Mouse (Mus musculus) G1E (cell line): ENCODE measurements around the gene Efna3.

Experiments
- CTCF ChIP-seq: IDR thresholded peaks from 2 replicates; pipeline ENCODE4 v1.5.1; 2012; ENCODE audit warnings: low read depth, low read length, inconsistent platforms, mixed read lengths
- GATA1 ChIP-seq: IDR thresholded peaks from 2 replicates; pipeline ENCODE4 v1.6.1; 2012; ENCODE audit warnings: borderline replicate concordance, low read length, inconsistent platforms, mixed read lengths
- GATA2 ChIP-seq: IDR thresholded peaks from 2 replicates; pipeline ENCODE4 v1.6.1; 2012; ENCODE audit warnings: low read depth, low read length, inconsistent platforms, borderline replicate concordance
- TAL1 ChIP-seq: conservative IDR thresholded peaks from 2 replicates; pipeline ENCODE4 v1.6.1; 2012; ENCODE audit warnings: low read depth, low read length, inconsistent platforms, mixed read lengths

DNA sequence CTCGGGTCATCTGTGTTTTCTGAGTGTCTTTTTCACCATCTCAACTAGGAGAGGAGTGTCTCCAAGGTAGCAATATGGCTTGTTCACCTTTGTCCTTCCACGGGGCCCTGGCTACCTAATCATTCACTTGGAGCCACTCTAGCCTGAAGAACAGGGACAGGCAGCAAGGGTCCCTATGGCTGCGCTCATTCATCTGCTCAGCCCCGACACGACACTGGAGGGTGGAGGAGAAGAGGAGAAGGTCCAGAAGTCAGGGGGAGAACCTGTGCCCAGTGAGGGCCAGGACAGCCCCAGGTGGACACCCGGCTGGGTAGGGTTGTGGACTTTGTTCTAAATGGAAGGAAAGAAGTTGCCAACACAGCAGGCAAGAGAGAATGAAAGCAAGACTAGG, 32.7 kb upstream of the Efna3 start:
- no peak for TF ChIP-seq CTCF
- no peak for TF ChIP-seq GATA1
- TF ChIP-seq TAL1 = no peak
- TF ChIP-seq GATA2 = no peak
